Mouse (Mus musculus) liver, adult 2 months (tissue): ENCODE results near the gene Szt2. TPM values are rescaled to one million over a fixed set of nuclear protein-coding genes. Genes with fewer than 3 reads are reported as not detected.

Experiments
- DNase-seq: peaks from one replicate; pipeline ENCODE4 v3.0.0-alpha.2; 2011; ENCODE audit warnings: low read depth, low spot score; ENCODE audit errors: extremely low read depth
- H3K27ac ChIP-seq: fragments of 200-500 bp; replicated peaks from 2 replicates; pipeline ENCODE4 v1.5.1; 2012; ENCODE audit warnings: low read depth, mild to moderate bottlenecking, control low read depth, inconsistent platforms, low read length; ENCODE audit not compliant: insufficient read depth
- H3K27me3 ChIP-seq: fragments of 200-500 bp; 2 replicates; pipeline ENCODE4 v1.6.1; 2012; ENCODE audit warnings: mild to moderate bottlenecking, moderate library complexity, low read length, inconsistent platforms; ENCODE audit not compliant: control insufficient read depth, insufficient read depth
- H3K36me3 ChIP-seq: fragments of 200-500 bp; 2 replicates; pipeline ENCODE4 v1.6.1; 2012; ENCODE audit warnings: low read length, inconsistent platforms; ENCODE audit not compliant: control insufficient read depth, insufficient read depth
- H3K4me1 ChIP-seq: fragments of 200-500 bp; 2 replicates; pipeline ENCODE4 v1.6.1; 2011; ENCODE audit warnings: low read length; ENCODE audit not compliant: control insufficient read depth, insufficient read depth
- H3K4me3 ChIP-seq: fragments of 200-500 bp; 2 replicates; pipeline ENCODE4 v1.5.1; 2011; ENCODE audit warnings: low read depth, mild to moderate bottlenecking, control low read depth, low read length, moderate library complexity; ENCODE audit not compliant: insufficient read depth
- H3K79me2 ChIP-seq: fragments of 200-500 bp; 2 replicates; pipeline ENCODE4 v1.6.1; 2012; ENCODE audit warnings: inconsistent platforms, mild to moderate bottlenecking, low read length, moderate library complexity; ENCODE audit not compliant: control insufficient read depth, insufficient read depth
- H3K9ac ChIP-seq: fragments of 200-500 bp; 2 replicates; pipeline ENCODE4 v1.6.1; 2012; ENCODE audit warnings: low read depth, mild to moderate bottlenecking, control low read depth, inconsistent platforms, low read length
- CTCF ChIP-seq: fragments of 200-500 bp; IDR thresholded peaks from 2 replicates; pipeline ENCODE4 v1.5.1; 2011; ENCODE audit warnings: low read depth, low read length, control low read depth
- POLR2A ChIP-seq: fragments of 200-500 bp; IDR thresholded peaks from 2 replicates; pipeline ENCODE4 v1.6.1; 2011; ENCODE audit warnings: low read length, control low read depth; ENCODE audit not compliant: insufficient read depth; ENCODE audit errors: extremely low read depth
- WGBS: fragments of 180-500 bp; shearing (Covaris S2); methylation state at CpG from one replicate; pipeline ENCODE4 v1.1.7; 2018; 5-methylcytosine and 5-hydroxymethylcytosine counted together
- polyA plus RNA-seq: library from polyadenylated mRNA; depleted of rRNA; stranded (reverse); fragments of >200 nt; gene quantifications from 2 replicates; pipeline ENCODE4 v1.2.3, GENCODE M21; 2012
- total RNA-seq: library from RNA; depleted of rRNA; stranded (reverse); fragments of >200 nt; gene quantifications from 2 replicates; pipeline ENCODE4 v1.2.3, GENCODE M21; 2014

The Szt2 gene
- total and polyA plus RNA-seq, 2 experiments, result 3.0 to 11.9 TPM

DNA sequence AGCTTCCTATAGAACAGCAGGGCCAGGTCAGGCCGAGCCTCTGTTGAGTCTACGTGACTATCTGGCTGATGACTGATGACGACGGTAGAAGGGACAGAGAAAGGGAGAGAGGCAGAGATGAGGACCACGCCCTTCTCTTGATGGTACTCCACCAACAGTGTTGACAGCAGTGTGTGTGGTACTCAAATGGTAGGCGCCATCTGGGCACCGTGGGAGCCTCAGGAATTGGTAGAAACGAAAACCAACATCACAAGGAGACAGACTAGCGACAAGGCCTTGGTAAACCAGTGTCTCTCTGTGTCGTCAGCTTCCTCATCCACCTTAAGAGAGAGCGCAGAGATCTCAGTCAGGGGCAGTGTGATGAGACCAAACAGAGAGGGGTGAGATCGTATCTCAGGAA lies 41.5 kb downstream of the Szt2 start:
- H3K4me3 ChIP-seq, result no peak overlapping the region
- H3K36me3 ChIP-seq, result peaks cover 3% of the 10 kb centered on the region; the same call in 1 of the 2 replicates
- TF ChIP-seq CTCF (no peak), POLR2A (no peak)
- H3K27me3 ChIP-seq, result no peaks in the 10 kb centered on the region
- peaks cover 5% of the 10 kb centered on the region; the same call in 1 of the 2 replicates for H3K4me1 ChIP-seq
- 91% methylated on average over 12 of the region's 12 CpGs for WGBS
- H3K79me2 ChIP-seq, result no peaks in the 10 kb centered on the region
- no peak overlapping the region for H3K27ac ChIP-seq
- no peak overlapping the region for H3K9ac ChIP-seq
- DNase-seq, result no peak

- no peaks in the 10 kb centered on the region; the same call in 1 of the 2 replicates for H3K36me3 ChIP-seq
Measured at GRCm38 (mm10) chr4:118365991-118366390, 43.1 kb downstream of the Szt2 start.

GRCm38 (mm10) chr4:118364641-118365040 lies 44.4 kb downstream of the Szt2 start:
- Histone ChIP-seq H3K4me1 (peaks cover 11% of the 10 kb centered on the region), H3K27me3 (no peaks in the 10 kb centered on the region), H3K4me3 (no peak overlapping the region), H3K79me2 (no peaks in the 10 kb centered on the region), H3K36me3 (no peaks in the 10 kb centered on the region; the same call in 1 of the 2 replicates), H3K27ac (no peak overlapping the region), H3K9ac (no peak overlapping the region)
- DNase-seq, result peak; percentile 73
- WGBS, result 69% methylated on average over 13 of the region's 13 CpGs
- TF ChIP-seq POLR2A, result no peak
- TF ChIP-seq CTCF, result no peak

More at GRCm38 (mm10) chr4:118365991-118366390, 43.1 kb downstream of the Szt2 start:
- Histone ChIP-seq H3K79me2 (no peaks in the 10 kb centered on the region), H3K4me1 (peaks cover 5% of the 10 kb centered on the region; the same call in 1 of the 2 replicates), H3K9ac (no peak overlapping the region; the same call in 1 of the 2 replicates), H3K4me3 (no peak overlapping the region), H3K27ac (no peak overlapping the region), H3K27me3 (no peaks in the 10 kb centered on the region)
- WGBS, result 80% methylated on average over 14 of the region's 14 CpGs
- TF ChIP-seq POLR2A (0 out of 2 replicates have a peak, but pooled peaks have one; percentile 13), CTCF (no peak)
- no peak for DNase-seq

DNA sequence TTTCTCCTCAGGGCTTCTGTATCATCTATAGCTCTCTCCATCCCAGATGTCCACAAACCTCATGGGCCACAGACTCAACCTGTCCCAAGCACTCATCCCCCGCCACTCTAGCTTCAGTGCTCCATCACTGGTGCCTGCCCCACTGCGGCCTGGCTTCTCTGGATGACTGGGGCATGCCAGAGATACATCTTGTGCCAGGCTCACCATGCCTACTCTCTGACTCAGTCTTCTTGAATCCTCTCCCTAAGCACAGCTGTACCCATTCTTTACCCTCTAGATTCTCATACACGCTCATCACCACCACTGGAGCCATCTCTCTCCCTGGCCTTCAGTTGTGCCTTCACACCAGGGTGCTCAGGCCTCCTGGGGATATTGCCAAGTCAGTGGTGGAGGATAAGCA lies 45.1 kb downstream of the Szt2 start:
- Histone ChIP-seq H3K79me2 (no peaks in the 10 kb centered on the region), H3K36me3 (no peaks in the 10 kb centered on the region; the same call in 1 of the 2 replicates), H3K9ac (no peak overlapping the region), H3K27ac (no peak overlapping the region), H3K4me1 (peaks cover 13% of the 10 kb centered on the region), H3K27me3 (no peaks in the 10 kb centered on the region), H3K4me3 (no peak overlapping the region)
- 98% methylated on average over 3 of the region's 3 CpGs for WGBS
- no peak for DNase-seq
- TF ChIP-seq CTCF, result no peak
- no peak for TF ChIP-seq POLR2A

GRCm38 (mm10) chr4:118362879-118363278 lies 46.2 kb downstream of the Szt2 start:
- no peak overlapping the region for H3K9ac ChIP-seq
- no peaks in the 10 kb centered on the region for H3K27me3 ChIP-seq
- peak; percentile 30 for DNase-seq
- H3K27ac ChIP-seq, result no peak overlapping the region
- H3K4me3 ChIP-seq, result no peak overlapping the region
- no peaks in the 10 kb centered on the region for H3K79me2 ChIP-seq
- H3K36me3 ChIP-seq, result no peaks in the 10 kb centered on the region
- no peak for TF ChIP-seq POLR2A
- 86% methylated on average over 6 of the region's 6 CpGs for WGBS
- peaks cover 15% of the 10 kb centered on the region for H3K4me1 ChIP-seq

DNA sequence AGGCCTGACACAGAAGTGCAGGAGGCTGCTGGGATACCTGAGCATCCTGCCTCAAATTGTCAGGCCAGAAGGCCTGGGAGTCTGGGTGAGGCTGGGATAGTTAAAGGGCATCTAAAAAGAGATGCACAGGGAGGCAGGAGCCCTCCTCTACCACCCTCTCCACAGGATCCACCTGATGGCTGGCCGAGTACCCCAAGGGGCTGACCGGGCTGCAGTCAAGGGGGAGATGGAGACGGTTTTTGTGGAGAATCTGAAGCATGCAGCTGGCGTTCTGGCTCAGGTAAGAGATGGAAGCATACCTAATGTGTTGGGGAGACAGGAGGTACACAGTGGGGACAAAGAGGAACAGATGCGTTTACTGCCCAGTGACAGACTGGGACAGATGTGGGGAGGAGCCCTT lies 47.6 kb downstream of the Szt2 start:
- Histone ChIP-seq H3K9ac (no peak overlapping the region), H3K27me3 (no peaks in the 10 kb centered on the region), H3K79me2 (no peaks in the 10 kb centered on the region), H3K36me3 (no peaks in the 10 kb centered on the region), H3K27ac (no peak overlapping the region), H3K4me1 (peaks cover 17% of the 10 kb centered on the region), H3K4me3 (no peak overlapping the region)
- no peak for TF ChIP-seq POLR2A
- TF ChIP-seq CTCF, result no peak
- DNase-seq, result no peak
- WGBS, result 94% methylated on average over 5 of the region's 5 CpGs
